Mouse (Mus musculus): Measurements from ENCODE around the gene Pttg1ip. TPM values are rescaled to one million over a fixed set of nuclear protein-coding genes. Genes with fewer than 3 reads are reported as not detected.

Gene Pttg1ip
- total RNA-seq (2015) (54.1 and 60.0 TPM in 2 replicates), total RNA-seq (2017) (31.8 and 37.6 TPM in 2 replicates)

GRCm38 (mm10) chr10:77581408-77582284 lies at the start of gene Pttg1ip:
Gene Pttg1ip (plus strand): TSS chr10:77581720.
- peak; percentile 85 for ATAC-seq (replicated peaks; ENCODE audit: poor library complexity)

- ATAC-seq (replicated peaks; ENCODE audit: poor library complexity) = peak; percentile 33
These were observed 49.5 kb upstream of the Pttg1ip start for GRCm38 (mm10) chr10:77532020-77532413.

GRCm38 (mm10) chr10:77536727-77537126 lies 44.8 kb upstream of the Pttg1ip start:
- peak; percentile 72 for ATAC-seq (replicated peaks; ENCODE audit: poor library complexity)

DNA sequence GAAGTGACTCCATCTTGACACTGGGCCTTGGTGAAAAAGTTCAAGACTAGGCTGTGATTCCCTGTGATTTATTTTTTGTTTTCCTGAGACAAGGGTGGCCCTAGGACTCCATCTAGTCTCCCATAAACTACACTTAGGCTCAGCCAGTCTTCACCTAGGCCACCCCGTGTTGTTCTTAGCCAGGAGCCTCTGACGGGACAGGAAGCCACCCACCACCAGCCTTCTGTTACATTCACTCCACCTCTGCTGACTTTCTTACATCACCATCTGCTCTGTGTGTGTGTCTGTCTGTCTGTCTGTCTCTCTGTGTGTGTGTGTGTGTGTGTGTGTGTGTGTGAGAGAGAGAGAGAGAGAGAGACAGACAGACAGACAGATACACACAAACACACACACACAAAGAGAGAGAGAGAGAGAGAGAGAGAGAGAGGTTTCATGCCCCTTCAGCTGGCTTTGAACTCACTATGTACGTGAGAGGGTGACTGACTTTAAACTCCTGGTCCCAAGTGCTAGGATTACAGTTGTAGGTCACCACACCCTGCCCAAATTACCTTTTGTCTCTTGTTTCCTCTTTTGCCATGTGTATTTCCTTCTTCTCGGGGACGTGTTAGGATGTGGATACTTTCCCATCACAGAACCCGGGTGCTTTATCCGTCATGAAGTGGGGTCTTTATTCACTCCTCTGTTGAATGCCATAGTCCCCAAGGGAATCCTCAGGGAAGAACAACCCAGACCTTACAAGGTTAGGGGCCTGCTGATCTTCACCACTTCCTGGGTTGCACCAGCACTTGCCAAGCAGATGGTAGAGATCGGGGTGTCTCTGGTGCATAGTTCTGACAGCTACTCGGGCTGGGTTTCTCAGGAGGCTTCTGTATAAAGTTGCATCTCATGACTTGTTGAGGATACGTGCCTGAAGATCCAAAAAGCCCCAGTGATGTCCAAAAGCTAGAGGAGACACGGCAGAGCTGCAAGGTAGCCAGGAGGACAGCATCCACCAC lies 44.0 kb upstream of the Pttg1ip start:
- ATAC-seq (replicated peaks; ENCODE audit: poor library complexity) = peak; percentile 18; the same call in 1 of the 2 replicates

DNA sequence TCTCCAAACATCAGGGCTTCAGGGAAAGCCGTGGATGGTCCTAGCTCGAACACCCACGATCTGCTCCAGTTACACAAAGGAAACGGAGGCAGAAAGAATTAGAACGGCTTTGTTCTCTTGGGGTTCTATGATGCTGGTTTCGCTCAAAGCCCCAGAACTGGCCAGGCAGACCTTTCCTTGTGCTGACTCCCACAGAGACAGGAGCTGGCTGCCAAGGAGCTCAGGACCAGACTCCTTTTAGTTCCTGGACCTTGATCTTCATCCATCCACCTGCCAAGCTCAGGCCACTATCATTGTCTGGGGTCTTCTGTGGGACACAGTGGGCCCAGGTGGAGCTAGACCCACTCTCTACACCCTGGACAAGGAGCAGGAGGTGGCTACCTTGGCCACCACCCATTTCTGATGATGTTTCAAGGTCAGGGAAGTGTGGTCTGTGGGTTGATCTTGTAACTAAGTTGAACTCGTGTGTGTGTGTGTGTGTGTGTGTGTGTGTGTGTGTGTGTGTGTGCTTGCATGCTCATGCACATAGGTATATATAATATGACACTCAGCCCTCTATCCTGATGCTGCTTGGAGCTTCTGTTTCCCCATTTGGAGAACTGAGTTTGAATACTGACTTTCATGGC lies 42.1 kb upstream of the Pttg1ip start:
- ATAC-seq (replicated peaks; ENCODE audit: poor library complexity) = no peak

- ATAC-seq (replicated peaks; ENCODE audit: poor library complexity) = peak; percentile 23
These were observed 40.9 kb upstream of the Pttg1ip start for GRCm38 (mm10) chr10:77540576-77541102.

- no peak for ATAC-seq (replicated peaks; ENCODE audit: poor library complexity)
These were observed 39.5 kb upstream of the Pttg1ip start for GRCm38 (mm10) chr10:77541864-77542666.

GRCm38 (mm10) chr10:77543226-77543625 lies 38.3 kb upstream of the Pttg1ip start:
- ATAC-seq (replicated peaks; ENCODE audit: poor library complexity) = peak; percentile 58

GRCm38 (mm10) chr10:77544916-77545315 lies 36.6 kb upstream of the Pttg1ip start:
- ATAC-seq (replicated peaks; ENCODE audit: poor library complexity) = peak; percentile 65

- peak; percentile 38 for ATAC-seq (replicated peaks; ENCODE audit: poor library complexity)
These were observed 32.9 kb upstream of the Pttg1ip start for GRCm38 (mm10) chr10:77548576-77548975.

DNA sequence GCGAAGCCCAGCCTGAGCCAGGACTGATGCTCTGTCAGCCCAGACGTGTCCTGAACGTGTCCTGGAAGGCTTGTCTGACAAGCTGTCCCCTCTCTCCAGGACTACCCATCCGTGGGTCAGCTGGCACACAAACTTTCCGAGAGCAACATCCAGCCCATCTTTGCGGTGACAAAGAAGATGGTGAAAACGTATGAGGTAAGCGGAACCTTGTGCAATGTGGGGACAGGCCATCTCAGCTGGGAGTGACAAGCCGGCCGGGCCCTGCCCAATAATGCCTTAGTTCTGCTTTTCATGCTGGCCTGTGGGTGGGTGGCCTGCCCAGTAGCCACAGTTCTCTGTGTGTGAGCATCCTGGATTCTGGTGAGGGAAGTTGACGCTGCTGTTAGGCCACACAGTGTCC lies 30.6 kb upstream of the Pttg1ip start:
- peak; percentile 89 for ATAC-seq (replicated peaks; ENCODE audit: poor library complexity)

GRCm38 (mm10) chr10:77552162-77552561 lies 29.4 kb upstream of the Pttg1ip start:
- ATAC-seq (replicated peaks; ENCODE audit: poor library complexity) = no peak

DNA sequence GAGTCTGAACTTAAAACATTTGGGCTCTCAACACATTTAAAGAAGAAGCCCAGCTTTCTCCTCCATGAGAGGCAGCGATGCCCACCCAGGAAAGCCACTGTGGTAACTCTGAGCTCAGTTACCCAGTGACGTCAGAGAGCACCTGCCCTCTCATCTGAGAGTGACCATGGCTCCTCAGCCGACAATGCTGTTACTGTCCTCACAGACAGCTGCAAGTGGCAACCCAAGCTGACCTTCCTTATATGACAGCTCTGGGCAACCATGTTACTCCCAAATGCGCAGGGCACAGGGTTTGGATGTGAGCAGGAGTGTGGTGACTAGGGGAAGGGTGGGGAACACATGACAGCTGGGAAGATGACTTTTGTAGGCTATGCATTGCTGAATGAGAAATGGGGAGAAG lies 28.2 kb upstream of the Pttg1ip start:
- ATAC-seq (replicated peaks; ENCODE audit: poor library complexity) = no peak

DNA sequence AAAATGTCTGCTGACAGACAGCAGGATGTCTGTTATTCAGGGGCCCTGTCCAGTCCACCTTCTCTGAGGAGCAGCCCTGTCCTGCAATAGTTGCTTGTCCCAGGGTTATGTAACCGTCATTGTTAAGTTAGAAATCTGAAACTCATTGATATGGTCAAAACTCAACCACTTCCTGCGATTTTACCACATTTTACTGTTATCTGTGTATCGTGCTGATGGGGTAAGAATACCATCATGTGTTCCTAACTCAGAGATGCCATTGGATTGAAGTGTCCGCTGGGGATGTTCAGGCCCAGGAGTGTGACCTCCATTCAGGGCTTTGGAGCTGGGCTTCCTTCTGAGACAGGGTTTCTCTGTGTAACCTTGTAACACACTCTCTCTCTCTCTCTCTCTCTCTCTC lies 26.6 kb upstream of the Pttg1ip start:
- ATAC-seq (replicated peaks; ENCODE audit: poor library complexity) = peak; percentile 49

DNA sequence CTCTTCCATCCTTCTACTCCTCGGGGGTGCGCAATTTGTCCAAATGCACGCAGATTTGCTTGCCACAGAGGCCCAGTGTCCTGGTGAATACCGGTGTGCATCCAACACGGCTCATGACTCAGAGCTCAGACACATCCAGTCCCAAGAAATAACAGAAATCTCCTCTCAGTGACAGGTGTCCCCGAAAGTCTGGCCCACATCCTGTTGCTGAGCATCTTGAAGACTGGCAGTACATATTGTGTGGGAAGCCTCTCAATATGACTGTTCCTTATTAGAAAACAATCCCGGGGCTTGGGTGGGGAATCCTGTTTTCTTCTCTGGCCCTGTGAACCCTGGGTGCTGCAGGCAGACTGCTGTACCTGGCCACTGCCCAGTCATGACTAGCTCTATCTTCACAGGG lies 24.9 kb upstream of the Pttg1ip start:
- no peak for ATAC-seq (replicated peaks; ENCODE audit: poor library complexity)

GRCm38 (mm10) chr10:77557641-77558040 lies 23.9 kb upstream of the Pttg1ip start:
- ATAC-seq (replicated peaks; ENCODE audit: poor library complexity) = peak; percentile 28; the same call in 1 of the 2 replicates

DNA sequence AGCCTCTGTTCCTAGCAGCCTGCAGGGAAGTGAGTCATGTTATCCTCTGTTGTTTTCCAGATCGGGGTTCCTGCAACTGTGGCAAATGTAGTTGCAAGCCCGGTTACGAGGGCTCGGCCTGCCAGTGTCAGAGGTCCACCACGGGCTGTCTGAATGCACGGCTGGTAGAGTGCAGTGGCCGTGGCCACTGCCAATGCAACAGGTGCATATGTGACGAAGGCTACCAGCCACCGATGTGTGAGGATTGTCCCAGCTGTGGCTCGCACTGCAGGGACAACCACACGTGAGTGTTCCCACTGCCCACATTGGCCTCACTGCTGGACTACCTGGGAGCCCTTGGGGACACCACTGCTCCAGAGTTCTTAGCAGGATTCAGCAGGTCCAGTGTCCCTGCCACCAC lies 21.4 kb upstream of the Pttg1ip start:
- no peak for ATAC-seq (replicated peaks; ENCODE audit: poor library complexity)

DNA sequence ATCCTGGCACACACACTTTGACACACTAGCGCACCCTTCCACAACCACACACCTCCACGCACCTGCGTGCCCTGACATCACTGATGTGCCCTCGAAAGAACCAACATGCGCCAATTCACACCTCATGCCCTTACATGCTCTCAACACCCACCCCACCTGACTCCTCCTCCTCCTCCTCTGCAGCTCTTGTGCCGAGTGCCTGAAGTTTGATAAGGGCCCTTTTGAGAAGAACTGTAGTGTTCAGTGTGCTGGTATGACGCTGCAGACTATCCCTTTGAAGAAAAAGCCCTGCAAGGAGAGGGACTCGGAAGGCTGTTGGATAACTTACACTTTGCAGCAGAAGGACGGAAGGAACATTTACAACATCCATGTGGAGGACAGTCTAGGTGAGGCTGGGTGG lies 20.7 kb upstream of the Pttg1ip start:
- peak; percentile 37 for ATAC-seq (replicated peaks; ENCODE audit: poor library complexity)

- ATAC-seq (replicated peaks; ENCODE audit: poor library complexity) = peak; percentile 33; the same call in 1 of the 2 replicates
These were observed 20.0 kb upstream of the Pttg1ip start for GRCm38 (mm10) chr10:77561508-77561907.

DNA sequence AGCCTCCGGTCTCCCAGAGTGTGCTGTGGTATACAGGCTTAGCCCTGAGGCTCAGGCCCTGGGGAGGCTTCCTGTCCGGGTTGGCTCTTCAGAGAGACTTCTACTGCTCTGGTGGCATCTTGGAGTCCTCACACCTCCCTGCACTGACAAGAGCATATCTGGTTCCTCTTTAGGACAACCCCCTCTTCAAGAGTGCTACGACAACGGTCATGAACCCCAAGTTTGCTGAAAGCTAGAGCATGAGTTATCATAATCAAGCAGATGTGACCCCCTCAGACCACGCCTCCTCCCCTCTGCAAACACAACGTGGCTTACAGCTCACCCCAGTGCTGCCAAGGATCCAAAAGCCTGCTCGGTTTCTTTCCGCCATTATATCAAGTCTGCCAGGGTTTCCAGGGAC lies 16.5 kb upstream of the Pttg1ip start:
- ATAC-seq (replicated peaks; ENCODE audit: poor library complexity) = peak; percentile 52
